Mouse (Mus musculus): ENCODE measurements around the gene 2610318N02Rik. TPM values are rescaled to one million over a fixed set of nuclear protein-coding genes. Genes with fewer than 3 reads are reported as not detected.

2610318N02Rik gene
- polyA plus RNA-seq, 1 experiment from 2014 or later = 71.6 TPM

- Histone ChIP-seq H3K9ac (replicated peaks) (no peak overlapping the region), H3K9me3 (no peaks in the 10 kb centered on the region), H3K27me3 (no peaks in the 10 kb centered on the region), H3K4me3 (no peak overlapping the region), H3K36me3 (peaks cover 6% of the 10 kb centered on the region; the same call in 1 of the 2 replicates), H3K27ac (replicated peaks) (no peak overlapping the region), H3K4me2 (replicated peaks) (no peak overlapping the region), H3K4me1 (peaks cover 12% of the 10 kb centered on the region)
- no peak for ATAC-seq (ENCODE audit: low FRiP score, low read depth)
- 85% methylated on average over 2 of the region's 2 CpGs for WGBS
Observed at GRCm38 (mm10) chr16:17067552-17067951, 57.4 kb downstream of the 2610318N02Rik start.

MicroRNA genes within 50 kb of the gene (microRNA counts, 519-probe panel; counts per million panel counts)
- microRNA mmu-miR-130b = 6,924 counts per million, percentile 76 among the panel's probes with 10 or more counts
- 6,280 counts per million, percentile 68 among the panel's probes with 10 or more counts for microRNA mmu-miR-301b

Small RNAs within 50 kb of the gene (microRNA-seq; reads per million reads assigned to microRNA genes)
- gene Mir130b (10,978 reads per million, percentile 95 among the genes with 10 or more reads in this experiment), gene Mir301b (422 reads per million, percentile 69 among the genes with 10 or more reads in this experiment)

Other genes with a start within 250 kb of the 2610318N02Rik start
- gene Ppm1f, start 228.7 kb downstream of the 2610318N02Rik start, polyA plus RNA-seq (2016; fragmentation: Nextera tagmentation; extraction: Ambion mirVana) = 33.3 and 33.9 TPM in 2 replicates
- gene Mapk1, start 141.8 kb downstream of the 2610318N02Rik start, polyA plus RNA-seq (2016; fragmentation: Nextera tagmentation; extraction: Ambion mirVana) = 167 TPM in 2 replicates
- 128 and 129 TPM in 2 replicates for gene Ypel1, start 55.5 kb downstream of the 2610318N02Rik start, polyA plus RNA-seq (2016; fragmentation: Nextera tagmentation; extraction: Ambion mirVana)
- gene Ppil2, start 13.9 kb downstream of the 2610318N02Rik start, polyA plus RNA-seq (2016; fragmentation: Nextera tagmentation; extraction: Ambion mirVana) = 154 and 164 TPM in 2 replicates
- gene Sdf2l1, start 7.2 kb upstream of the 2610318N02Rik start, polyA plus RNA-seq (2016; fragmentation: Nextera tagmentation; extraction: Ambion mirVana) = 58.6 and 58.8 TPM in 2 replicates
- 9.6 and 10.0 TPM in 2 replicates for gene Ydjc, start 19.5 kb upstream of the 2610318N02Rik start, polyA plus RNA-seq (2016; fragmentation: Nextera tagmentation; extraction: Ambion mirVana)
- 0.63 and 0.92 TPM in 2 replicates for gene Ccdc116, start 22.1 kb upstream of the 2610318N02Rik start, polyA plus RNA-seq (2016; fragmentation: Nextera tagmentation; extraction: Ambion mirVana)
- 371 TPM in 2 replicates for gene Ube2l3, start 77.5 kb upstream of the 2610318N02Rik start, polyA plus RNA-seq (2016; fragmentation: Nextera tagmentation; extraction: Ambion mirVana)
- gene Rimbp3, start 83.4 kb upstream of the 2610318N02Rik start, polyA plus RNA-seq (2016; fragmentation: Nextera tagmentation; extraction: Ambion mirVana) = 2.3 TPM in 2 replicates
- gene Hic2, start 108.4 kb upstream of the 2610318N02Rik start, polyA plus RNA-seq (2016; fragmentation: Nextera tagmentation; extraction: Ambion mirVana) = 15.3 and 18.6 TPM in 2 replicates
- 18.4 and 22.8 TPM in 2 replicates for gene Tmem191c, start 150.9 kb upstream of the 2610318N02Rik start, polyA plus RNA-seq (2016; fragmentation: Nextera tagmentation; extraction: Ambion mirVana)
- 0.46 and 0.58 TPM in 2 replicates for gene Serpind1, start 206.2 kb upstream of the 2610318N02Rik start, polyA plus RNA-seq (2016; fragmentation: Nextera tagmentation; extraction: Ambion mirVana)